Mouse (Mus musculus) T-helper 17 cell (primary cell): Measurements from ENCODE around the gene Mup7.

Experiments
- in situ Hi-C, 2 experiments: fragments of 300-600 bp; cut with MboI, MseI; formaldehyde crosslinking; loops; 1 replicate in 1 of 2; 2 replicates in 1 of 2; pipeline ENCODE4 v1.15.1; 2025; ENCODE audit warnings: high pct_unique_total_duplicates in 2 of 2

The Mup7 gene

DNA sequence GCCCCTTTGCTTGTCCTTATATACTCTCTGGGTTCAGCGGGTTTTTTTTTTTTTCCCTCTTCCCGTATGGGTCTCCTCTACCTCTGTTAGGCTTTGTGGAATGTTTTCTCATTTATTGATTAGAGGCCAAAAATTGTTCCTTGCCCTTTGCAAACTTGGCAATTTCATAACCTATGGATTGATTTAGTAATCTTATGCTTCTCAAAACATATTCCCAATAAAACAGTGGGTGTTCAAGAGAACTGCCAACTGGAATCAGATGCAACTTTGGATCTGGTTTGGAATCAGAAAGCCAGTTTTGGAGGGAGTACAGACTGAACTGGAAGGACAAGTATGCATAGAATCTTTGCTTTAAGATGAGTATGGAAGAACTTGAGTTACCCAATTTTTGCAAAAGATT, at the start of gene Mup7:
Gene Mup7, minus strand, starts transcription at position 101 of the 400 bp plus-strand sequence.
- in situ Hi-C loops, result loop anchor here (5.0 to 10.0 kb wide), 2 partner anchors 754 to 1607 kb away; partner anchors contain the start of gene Mup22 (in 1 of the 2)

DNA sequence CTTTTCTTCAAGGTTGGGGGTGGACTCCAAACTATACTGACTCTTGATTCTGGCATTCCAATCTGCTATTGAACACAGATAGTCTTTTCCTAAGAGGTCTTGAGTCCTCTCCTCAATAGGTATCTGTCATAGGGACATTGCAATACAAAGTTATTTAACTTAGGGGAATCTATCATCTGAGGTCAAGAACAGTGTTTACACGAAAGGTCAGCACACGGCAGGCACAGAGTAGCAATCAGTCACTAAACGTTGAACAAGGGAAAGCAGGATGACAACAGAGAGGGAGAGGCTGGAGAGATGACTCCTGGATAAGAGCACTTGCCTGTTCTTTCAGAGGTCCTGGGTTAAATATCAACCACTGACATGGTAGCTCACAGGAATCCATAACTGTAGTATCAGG, 9.6 kb upstream of the Mup7 start:
- in situ Hi-C loops, result loop anchor here (10.0 kb wide), 2 partner anchors 745 to 1455 kb away; partner anchors contain the start of gene Mup22 (in 1 of the 2)

GRCm38 (mm10) chr4:60029334-60030111, 40.8 kb downstream of the Mup7 start:
- in situ Hi-C loops, result loop anchor here (5.0 to 10.0 kb wide), 4 partner anchors 95 to 1695 kb away; no protein-coding TSS in a partner anchor

- in situ Hi-C loops, result loop anchor here in 1 of 2 experiments (10.0 kb wide), 1 partner anchor 85 kb away; no protein-coding TSS in a partner anchor
These were observed 50.1 kb downstream of the Mup7 start for GRCm38 (mm10) chr4:60020141-60020540.
